Mouse (Mus musculus): ENCODE measurements around the gene Neurl2. TPM values are rescaled to one million over a fixed set of nuclear protein-coding genes. Genes with fewer than 3 reads are reported as not detected.
A peak's percentile ranks its signal among the peaks of the same experiment; 100 is the strongest.
"Not testable (repeated sequence)": the region's sequence is repeated elsewhere in the genome, so short reads cannot be mapped to it uniquely, and the experiment has no call there.

Neurl2 gene
- total RNA-seq, 2 experiments from 2014 or later, result 3.4 to 4.6 TPM

- DNase-seq (ENCODE audit: extremely low spot score in 1 of 2, low spot score in 1 of 2), result peak; percentile 100
Measured at GRCm38 (mm10) chr2:164822636-164823165, 10.6 kb downstream of the Neurl2 start, which contains the start of gene Zswim1. TSS of gene Zswim1 (plus strand) at chr2:164822686.

- no peak for DNase-seq (ENCODE audit: extremely low spot score in 1 of 2, low spot score in 1 of 2)
Measured at GRCm38 (mm10) chr2:164821060-164821459, 12.2 kb downstream of the Neurl2 start.

DNA sequence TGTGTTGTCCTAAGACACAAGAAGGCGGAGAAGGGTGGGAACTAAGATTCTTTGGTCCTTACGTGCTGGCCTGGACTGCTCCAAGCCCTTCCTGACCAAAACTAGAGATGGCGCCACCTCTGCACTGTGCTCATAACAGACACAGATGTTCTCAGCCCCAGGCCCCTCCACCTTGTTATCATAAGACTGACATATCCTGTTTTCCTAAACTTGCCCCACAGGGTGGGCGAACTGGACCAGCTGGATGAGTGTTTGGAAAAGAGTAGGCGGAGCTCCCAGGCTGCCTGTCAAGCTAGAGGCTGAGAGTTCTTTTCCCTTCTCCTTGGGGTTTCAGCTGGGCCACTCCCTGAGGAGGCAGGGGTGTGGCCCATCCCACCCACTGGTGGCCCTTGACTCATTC is 15.6 kb downstream of the Neurl2 start:
- no peak for DNase-seq (ENCODE audit: extremely low spot score in 1 of 2, low spot score in 1 of 2)

DNA sequence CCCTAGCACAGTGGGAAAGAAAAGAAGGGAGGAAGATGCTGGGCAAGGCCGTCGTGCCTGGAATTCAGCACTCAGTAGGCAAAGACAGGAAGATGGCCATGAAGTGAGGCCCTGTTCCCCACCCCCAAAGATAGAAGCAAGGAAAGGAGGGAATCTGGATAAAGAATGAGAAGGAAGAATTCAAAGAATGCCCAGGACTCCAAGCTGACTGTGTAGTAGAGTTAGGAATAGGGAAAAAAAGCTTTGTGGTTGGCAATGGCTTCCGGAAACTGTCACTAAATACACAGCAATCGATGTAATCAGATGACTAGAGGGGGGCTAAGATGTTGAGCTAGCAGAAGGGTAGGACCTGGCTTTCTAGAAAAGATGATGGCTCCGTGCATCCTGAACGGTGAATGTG is 16.1 kb downstream of the Neurl2 start:
- no peak for DNase-seq (ENCODE audit: extremely low spot score in 1 of 2, low spot score in 1 of 2)

GRCm38 (mm10) chr2:164815821-164816220 is 17.4 kb downstream of the Neurl2 start:
- no peak for DNase-seq (ENCODE audit: extremely low spot score in 1 of 2, low spot score in 1 of 2)

DNA sequence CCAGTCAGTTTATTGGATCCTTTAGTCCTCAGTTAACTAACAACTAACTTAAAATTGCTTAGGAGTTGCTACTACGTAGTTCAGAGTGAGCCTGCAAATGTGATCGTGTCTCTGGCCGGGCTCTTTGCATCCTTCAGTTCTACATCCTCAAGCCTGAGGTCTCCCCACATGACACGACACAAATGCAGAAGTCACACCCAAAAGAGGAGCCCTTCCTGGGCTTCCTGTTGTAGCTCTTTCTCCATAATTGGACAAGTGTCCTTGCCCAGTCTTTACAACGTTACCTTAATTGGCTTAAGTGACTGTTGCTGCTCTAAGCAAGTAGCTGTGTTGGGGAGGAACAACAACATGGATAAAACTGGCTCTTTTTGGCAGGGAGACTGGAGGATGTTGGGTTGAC is 17.9 kb downstream of the Neurl2 start:
- no peak for DNase-seq (ENCODE audit: extremely low spot score in 1 of 2, low spot score in 1 of 2)

DNA sequence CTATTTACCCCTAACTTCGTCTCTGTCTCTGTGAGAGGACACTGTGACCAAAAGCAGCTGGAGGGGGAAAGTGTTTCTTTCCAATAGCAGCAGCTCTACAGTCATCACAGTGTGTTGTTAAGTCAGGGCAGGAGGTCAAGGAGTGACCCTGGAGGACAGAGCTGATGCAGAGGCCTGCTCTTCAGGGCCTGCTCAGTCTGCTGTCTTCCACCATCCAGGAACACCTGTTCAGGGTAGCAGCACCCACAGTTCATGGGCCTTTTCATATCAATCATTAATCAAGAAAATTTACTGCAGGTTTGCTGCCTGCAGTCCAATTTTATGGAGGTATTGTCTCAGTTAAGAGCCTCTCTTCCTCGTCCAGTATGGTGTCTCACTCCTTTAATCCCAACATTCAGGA is 19.7 kb downstream of the Neurl2 start:
- DNase-seq (ENCODE audit: extremely low spot score in 1 of 2, low spot score in 1 of 2), result no peak

DNA sequence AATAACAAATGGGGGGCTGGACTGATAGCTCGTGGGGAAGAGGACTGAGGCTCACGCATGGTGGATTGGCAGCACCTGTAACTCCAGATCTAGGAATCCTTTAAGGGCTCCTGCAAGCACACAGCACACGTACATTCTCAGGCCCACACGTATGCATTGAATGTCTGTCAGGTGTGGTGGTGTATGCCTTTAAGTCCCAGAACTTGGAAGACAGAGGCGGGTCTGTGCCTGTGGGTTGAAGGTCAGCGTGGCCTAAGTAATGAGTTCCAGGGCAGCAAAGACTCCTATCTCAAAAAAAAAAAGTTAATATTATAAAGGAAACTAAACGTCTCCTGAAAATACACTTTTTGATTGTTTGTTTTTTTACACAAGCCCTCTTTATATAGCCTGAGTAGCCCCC is 26.6 kb downstream of the Neurl2 start:
- DNase-seq (ENCODE audit: extremely low spot score in 1 of 2, low spot score in 1 of 2), result no peak

- DNase-seq (ENCODE audit: extremely low spot score in 1 of 2, low spot score in 1 of 2), result no peak
Measured at GRCm38 (mm10) chr2:164805332-164805718, 27.9 kb downstream of the Neurl2 start.

DNA sequence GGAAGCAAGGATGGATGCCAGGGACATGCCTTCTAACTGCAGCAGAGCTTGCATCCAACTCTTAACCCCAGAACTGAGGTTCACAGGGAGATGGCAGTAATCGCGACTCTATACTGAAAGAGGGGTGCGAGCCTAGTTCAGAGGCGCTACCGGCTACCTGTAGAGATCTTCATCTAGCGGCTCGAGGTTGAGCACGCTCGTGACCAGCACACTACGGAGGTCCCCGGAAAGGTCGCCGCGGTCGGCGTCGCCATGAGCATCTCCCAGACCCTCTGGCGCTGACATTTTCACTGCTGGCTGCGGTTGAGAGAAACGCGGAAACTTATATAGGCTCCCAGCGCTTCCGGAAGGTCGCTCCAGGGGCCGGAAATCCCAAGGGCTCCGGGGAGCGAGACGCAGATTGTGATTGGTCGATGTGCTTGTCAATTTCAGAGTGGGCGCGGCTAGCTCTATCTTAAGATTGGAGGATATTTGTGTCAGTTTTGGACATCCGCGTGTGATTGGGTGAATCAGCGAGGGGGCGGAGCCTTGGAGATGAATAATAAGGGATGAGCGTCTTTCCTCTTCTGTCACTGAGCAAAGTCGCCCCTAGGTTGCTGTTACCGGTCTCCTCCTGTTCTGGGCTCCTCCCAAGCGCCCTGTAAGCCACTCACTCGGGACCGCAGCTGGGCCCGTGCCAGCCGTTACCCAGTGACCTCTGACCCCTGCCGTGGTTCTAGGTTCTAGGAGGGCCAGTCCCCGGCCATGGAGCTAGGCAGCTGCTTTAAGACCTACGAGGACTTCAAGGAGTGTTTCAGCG is 28.5 kb downstream of the Neurl2 start, which contains the start of the genes Acot8 and Zswim3:
TSS of gene Acot8 (minus strand) at position 350 of the 799 bp plus-strand sequence.
TSS of gene Zswim3 (plus strand) at position 566 of the 799 bp plus-strand sequence.
- DNase-seq (ENCODE audit: extremely low spot score in 1 of 2, low spot score in 1 of 2), result peak; percentile 96 to 97

DNA sequence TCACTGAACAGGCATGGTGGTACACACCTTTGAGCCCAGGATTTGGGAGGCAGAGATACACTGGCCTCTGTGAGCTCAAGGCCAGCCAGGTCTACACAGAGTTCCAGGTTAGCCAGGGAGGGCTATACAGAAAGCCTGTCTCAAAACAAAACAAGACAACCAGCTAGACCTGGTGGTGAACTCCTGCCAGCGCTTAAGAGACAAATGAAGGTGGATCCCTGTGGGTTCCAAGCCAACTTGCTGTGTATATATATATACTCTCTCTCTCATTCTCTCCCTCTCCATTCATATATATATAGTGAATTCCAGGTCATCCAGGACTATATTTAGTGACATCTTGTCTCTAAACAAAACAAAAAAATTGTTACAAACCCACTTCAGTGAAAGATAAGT is 29.3 kb downstream of the Neurl2 start:
- DNase-seq (ENCODE audit: extremely low spot score in 1 of 2, low spot score in 1 of 2), result no peak

DNA sequence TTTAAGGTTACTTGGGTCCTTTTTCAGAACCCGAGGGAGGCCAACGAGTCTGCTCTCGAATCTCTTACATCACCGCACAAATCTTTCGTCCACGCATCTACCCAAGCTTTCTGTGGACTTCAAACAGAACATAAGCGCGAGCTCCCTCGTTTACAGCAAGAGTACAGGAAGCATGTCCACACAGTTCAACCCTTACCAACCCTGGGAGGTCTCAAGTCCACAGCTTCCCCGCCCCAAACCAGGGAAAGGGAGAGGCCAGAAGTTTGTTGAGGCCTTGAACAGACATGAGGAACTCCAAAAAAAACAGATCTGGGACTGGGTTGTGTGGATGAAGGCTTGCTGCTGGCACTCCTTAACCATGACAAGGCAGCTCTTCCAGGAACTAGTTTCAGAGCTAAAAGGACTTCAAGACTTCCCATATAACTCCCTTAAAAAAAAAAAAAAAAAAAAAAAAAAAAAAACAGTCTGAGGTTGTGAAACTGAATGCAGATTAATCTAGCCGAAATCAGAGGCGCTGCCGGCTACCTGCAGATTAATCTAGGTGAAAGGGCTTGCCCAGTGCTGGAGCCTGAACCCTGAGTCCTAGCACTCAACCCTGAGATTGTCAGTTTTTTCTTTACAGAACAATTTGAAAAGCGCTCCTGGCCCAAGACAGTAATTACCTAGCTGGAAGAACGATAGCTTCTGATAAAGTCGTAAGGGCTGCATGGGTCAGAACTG is 29.9 kb downstream of the Neurl2 start:
- DNase-seq (ENCODE audit: extremely low spot score in 1 of 2, low spot score in 1 of 2), result no peak

DNA sequence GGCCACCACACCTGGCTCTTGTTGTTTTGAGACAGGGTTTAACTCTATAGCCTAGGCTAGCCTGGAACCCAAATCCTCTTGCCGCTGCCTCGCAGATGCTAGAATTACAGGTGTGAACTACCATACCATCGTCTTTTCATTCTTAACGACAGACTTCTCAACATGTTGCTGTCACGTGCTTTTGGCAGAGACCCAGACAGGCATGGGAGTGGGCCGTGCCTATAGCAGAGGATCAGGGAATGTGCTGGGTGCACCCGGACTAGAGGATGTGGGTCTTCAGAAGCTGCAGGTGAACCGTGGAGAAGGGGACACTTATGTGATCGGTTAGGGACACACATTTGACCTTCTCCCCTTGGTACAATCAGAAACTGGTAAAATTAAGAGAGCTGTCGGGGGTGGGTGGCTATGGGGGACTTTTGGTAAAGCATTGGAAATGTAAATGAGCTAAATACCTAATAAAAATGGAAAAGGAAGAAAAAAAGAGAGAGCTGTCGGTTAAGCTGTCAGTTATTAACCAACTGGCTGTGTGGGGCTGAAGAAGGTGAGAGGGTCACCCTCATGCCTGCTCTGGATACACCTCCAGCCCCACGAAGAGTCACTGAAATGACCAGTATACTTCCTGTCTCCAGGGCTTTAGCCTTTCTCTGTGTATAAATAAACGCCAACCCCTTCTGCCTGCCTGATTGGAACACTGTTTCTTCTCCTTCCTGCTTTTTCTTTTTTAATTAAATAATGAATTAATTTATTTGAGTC is 32.8 kb downstream of the Neurl2 start:
- no peak for DNase-seq (ENCODE audit: extremely low spot score in 1 of 2, low spot score in 1 of 2)

DNA sequence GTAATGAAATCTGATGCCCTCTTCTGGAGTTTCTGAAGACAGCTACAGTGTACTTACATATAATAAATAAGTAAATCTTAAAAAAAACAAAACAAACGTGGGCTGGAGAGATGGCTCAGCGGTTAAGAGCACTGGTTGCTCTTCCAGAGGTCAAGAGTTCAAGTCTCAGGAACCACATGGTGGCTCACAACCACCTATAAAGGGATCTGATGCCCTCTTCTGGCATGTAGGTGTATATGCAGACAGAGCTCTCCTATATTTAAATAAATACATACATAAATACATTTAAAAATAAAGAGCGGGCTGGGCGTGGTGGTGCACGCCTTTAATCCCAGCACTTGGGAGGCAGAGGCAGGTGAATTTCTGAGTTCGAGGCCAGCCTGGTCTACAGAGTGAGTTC is 34.7 kb downstream of the Neurl2 start:
- not testable (repeated sequence) for DNase-seq (ENCODE audit: extremely low spot score in 1 of 2, low spot score in 1 of 2)

- no peak for DNase-seq (ENCODE audit: extremely low spot score in 1 of 2, low spot score in 1 of 2)
Measured at GRCm38 (mm10) chr2:164795868-164796267, 37.4 kb downstream of the Neurl2 start.

DNA sequence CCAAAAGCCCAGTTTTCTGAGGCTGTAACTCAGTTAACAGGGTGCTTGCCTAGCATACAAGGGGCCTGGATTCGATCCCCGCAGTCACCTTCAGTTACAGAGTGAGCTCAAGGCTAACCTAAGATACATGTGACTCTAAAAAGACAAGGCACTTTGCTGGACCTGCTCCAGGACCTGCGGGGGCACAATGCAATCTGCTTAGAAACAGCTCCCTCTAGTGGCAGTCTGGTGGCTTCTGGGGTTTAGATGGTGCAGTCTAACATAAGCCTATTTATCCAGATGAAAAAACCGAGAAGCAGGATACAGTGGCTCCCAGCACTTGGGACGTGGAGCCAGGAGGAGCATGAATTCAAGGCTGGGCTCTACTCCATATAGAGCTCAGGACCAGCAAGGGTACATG is 39.0 kb downstream of the Neurl2 start:
- DNase-seq (ENCODE audit: extremely low spot score in 1 of 2, low spot score in 1 of 2), result peak; percentile 63 to 84

DNA sequence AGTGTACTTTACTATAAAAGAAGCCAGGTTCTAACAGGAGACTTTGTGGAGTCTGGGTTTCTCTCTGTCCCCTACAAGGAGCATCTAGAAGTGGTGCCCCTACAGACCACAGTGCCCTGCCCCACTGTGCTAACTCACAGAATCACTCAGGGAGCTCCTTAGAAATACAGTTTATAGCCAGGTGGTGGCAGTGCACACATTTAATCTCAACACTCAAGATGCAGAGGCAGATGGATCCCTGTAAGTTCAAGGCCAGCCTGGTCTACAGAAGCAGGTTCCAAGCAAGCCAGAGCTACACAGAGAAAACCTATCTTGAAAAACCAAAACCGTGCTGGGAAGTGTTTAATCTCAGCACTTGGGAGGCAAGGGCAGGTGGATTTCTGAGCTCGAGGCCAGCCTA is 39.5 kb downstream of the Neurl2 start:
- DNase-seq (ENCODE audit: extremely low spot score in 1 of 2, low spot score in 1 of 2), result no peak

DNA sequence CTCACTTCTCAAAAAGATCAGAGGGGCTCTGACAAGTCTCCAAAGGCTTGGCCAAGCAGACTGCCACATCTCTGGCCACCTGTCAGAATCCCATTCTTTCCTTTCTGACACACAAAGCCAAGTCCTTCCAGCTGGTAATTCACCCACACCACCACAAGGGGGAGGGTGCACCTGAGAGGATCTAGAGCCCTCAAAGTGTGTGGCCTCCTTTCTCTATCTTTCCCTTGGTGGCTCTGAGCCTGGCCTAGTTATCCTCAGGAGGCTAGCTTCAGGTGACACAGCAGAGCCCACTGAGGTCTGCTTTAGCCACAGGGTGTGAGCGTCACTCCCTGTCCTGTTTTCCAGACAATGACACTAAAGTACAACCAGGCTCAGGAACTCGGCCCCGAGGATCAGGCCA is 40.0 kb downstream of the Neurl2 start:
- DNase-seq (ENCODE audit: extremely low spot score in 1 of 2, low spot score in 1 of 2), result peak in 1 of 2 experiments; percentile 56

DNA sequence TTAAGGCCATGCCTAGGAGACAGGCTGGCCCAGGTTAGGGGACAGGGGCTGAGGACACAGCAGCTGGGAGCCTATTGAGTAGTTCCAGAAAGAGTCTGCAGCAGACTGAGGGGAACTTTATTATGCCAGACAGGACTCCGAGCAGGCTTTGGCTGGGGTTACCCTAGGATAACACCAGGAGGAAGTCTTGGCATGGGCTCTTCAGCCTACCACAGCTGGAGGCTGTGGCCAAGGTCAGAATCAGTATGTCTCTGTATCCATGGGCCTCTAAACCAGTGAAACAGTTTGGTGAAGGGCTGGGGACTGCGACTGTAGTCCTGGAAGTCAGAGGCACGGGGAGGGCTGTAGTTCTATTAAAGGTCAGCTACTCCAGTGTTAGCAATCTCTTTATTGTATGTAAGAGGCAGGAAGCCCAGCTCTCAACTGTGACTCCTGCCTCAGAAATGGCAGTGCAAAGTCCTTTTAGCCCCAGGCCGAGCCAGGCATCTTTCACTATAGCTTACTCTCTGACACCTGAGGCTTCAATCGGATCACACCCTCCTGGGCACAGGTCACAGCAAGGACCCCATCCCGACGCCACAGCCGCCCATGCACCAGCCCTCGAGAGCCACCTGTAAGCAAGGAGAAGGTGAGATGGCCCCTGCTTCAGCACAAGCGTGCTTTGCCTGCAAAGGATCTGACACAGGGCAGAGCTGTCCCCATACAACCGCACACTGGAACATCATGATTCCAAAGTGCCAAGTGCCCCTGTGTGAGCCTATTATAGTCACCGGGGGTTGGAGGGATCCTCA is 40.7 kb downstream of the Neurl2 start:
- no peak for DNase-seq (ENCODE audit: extremely low spot score in 1 of 2, low spot score in 1 of 2)

DNA sequence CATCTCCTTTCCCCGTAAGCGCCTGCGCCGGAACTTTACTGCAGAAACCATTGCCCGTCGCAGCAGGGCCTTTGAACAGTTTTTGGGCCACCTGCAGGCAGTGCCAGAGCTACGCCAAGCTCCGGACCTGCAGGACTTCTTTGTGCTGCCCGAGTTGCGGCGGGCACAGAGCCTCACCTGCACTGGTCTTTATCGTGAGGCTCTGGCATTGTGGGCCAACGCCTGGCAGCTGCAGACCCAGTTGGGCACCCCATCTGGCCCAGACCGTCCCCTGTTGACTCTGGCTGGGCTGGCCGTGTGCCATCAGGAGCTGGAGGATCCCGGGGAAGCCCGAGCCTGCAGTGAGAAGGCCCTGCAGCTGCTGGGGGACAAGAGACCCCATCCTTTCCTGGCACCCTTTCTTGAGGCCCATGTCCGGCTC is 41.4 kb downstream of the Neurl2 start:
- DNase-seq (ENCODE audit: extremely low spot score in 1 of 2, low spot score in 1 of 2), result no peak

Measured in layer of hippocampus, postnatal 25 days (tissue).